ENCODE assay signal across 21 mouse cellular contexts in genomic region chr6:4723998-4724757, GRCm38 (mm10). TPM values are rescaled to one million over a fixed set of nuclear protein-coding genes. Genes with fewer than 3 reads are reported as not detected.
A peak's percentile ranks its signal among the peaks of the same experiment; 100 is the strongest.
DNase-seq lines count a peak whose midpoint lies in the region; ATAC-seq lines count a peak whose summit lies in the region.
"Had no signal": no experiment of that assay in that cellular context is flagged by ENCODE, and none has a peak within 500 bp of the region (broad histone marks: within the 10 kb centered on the region; RNA-seq: fewer than 3 reads in every experiment).

No protein-coding gene starts in this region.

- H3K27ac ChIP-seq in kidney, embryonic 16.5 days (ENCODE audit: low read length), result no peak overlapping the region
- H3K27ac ChIP-seq in hindbrain, embryonic 13.5 days, result peak overlapping the region; percentile 64
- no peak overlapping the region for H3K27ac ChIP-seq in limb, embryonic 12.5 days
- H3K27ac ChIP-seq: limb, embryonic 15.5 days had no signal

- no peaks in the 10 kb centered on the region for H3K9me3 ChIP-seq in kidney, embryonic 16.5 days (ENCODE audit: low read length)
- H3K9me3 ChIP-seq in hindbrain, embryonic 13.5 days, result no peaks in the 10 kb centered on the region
- no peaks in the 10 kb centered on the region for H3K9me3 ChIP-seq in limb, embryonic 12.5 days
- H3K9me3 ChIP-seq: heart, embryonic 12.5 days; limb, embryonic 15.5 days had no signal

- H3K9ac ChIP-seq in kidney, embryonic 16.5 days (replicated peaks; ENCODE audit: low read length), result no peak overlapping the region
- H3K9ac ChIP-seq in hindbrain, embryonic 13.5 days, result no peak overlapping the region
- H3K9ac ChIP-seq in limb, embryonic 12.5 days (replicated peaks), result no peak overlapping the region
- H3K9ac ChIP-seq: heart, embryonic 12.5 days; limb, embryonic 15.5 days; liver, postnatal 0 days had no signal

- H3K4me3 ChIP-seq in kidney, embryonic 16.5 days (ENCODE audit: low read length), result no peak overlapping the region
- no peak overlapping the region for H3K4me3 ChIP-seq in hindbrain, embryonic 13.5 days
- H3K4me3 ChIP-seq in limb, embryonic 12.5 days (replicated peaks), result 0 out of 2 replicates have a peak overlapping the region, but pooled peaks have one; percentile 7
- H3K4me3 ChIP-seq: heart, embryonic 12.5 days; limb, embryonic 15.5 days; myocyte had no signal

- DNase-seq in kidney, postnatal 4 days, result no peak
- peak; percentile 65 for DNase-seq in yolk sac, embryonic 10.5 days (ENCODE audit: low spot score)
- DNase-seq: adrenal gland, postnatal 36 days; cerebellum, adult 9-10 months; kidney, postnatal 14 days; layer of hippocampus, adult 9-11 months; liver, postnatal 0 days; lung, postnatal 14 days; thymus, adult 18-20 months had no signal

- no peak; the same call in 1 of the 2 replicates for ATAC-seq in kidney, embryonic 16.5 days (ENCODE audit: low FRiP score, low TSS enrichment)
- peak; percentile 78; the same call in 1 of the 2 replicates for ATAC-seq in hindbrain, embryonic 13.5 days (ENCODE audit: low FRiP score)
- ATAC-seq in limb, embryonic 12.5 days (ENCODE audit: insufficient number of reproducible peaks, insufficient read depth, low FRiP score, low TSS enrichment, low read depth), result no peak; the same call in 1 of the 2 replicates
- ATAC-seq in monocyte, adult 5-6 weeks (replicated peaks; ENCODE audit: insufficient number of reproducible peaks, low FRiP score, low TSS enrichment, poor library complexity, severe bottlenecking), result no peak
- no peak for ATAC-seq in cerebellum, adult (ENCODE audit: insufficient number of reproducible peaks, low FRiP score, low TSS enrichment)
- ATAC-seq: activated CD4-positive, CD25-positive, alpha-beta regulatory T cell, adult 4 months; forebrain, embryonic 16.5 days; intestine, embryonic 16.5 days; liver, postnatal 0 days; Patski had no signal

- 61% methylated on average over 15 of the region's 15 CpGs for WGBS in kidney, embryonic 16.5 days
- 38% methylated on average over 15 of the region's 15 CpGs for WGBS in hindbrain, embryonic 13.5 days
- WGBS in limb, embryonic 12.5 days, result 23% methylated on average over 15 of the region's 15 CpGs

- H3K27me3 ChIP-seq in kidney, embryonic 16.5 days (ENCODE audit: insufficient read depth, low read length), result no peaks in the 10 kb centered on the region
- no peaks in the 10 kb centered on the region for H3K27me3 ChIP-seq in hindbrain, embryonic 13.5 days
- H3K27me3 ChIP-seq in limb, embryonic 12.5 days, result no peaks in the 10 kb centered on the region
- H3K27me3 ChIP-seq: heart, embryonic 12.5 days; limb, embryonic 15.5 days had no signal

- no peaks in the 10 kb centered on the region for H3K36me3 ChIP-seq in kidney, embryonic 16.5 days (ENCODE audit: insufficient read depth, low read length)
- no peaks in the 10 kb centered on the region for H3K36me3 ChIP-seq in hindbrain, embryonic 13.5 days
- H3K36me3 ChIP-seq in limb, embryonic 12.5 days, result no peaks in the 10 kb centered on the region
- H3K36me3 ChIP-seq: heart, embryonic 12.5 days; limb, embryonic 15.5 days had no signal

- H3K4me1 ChIP-seq in kidney, embryonic 16.5 days (ENCODE audit: insufficient read depth, low read length), result no peaks in the 10 kb centered on the region
- H3K4me1 ChIP-seq in hindbrain, embryonic 13.5 days (replicated peaks), result peaks cover 29% of the 10 kb centered on the region
- peaks cover 17% of the 10 kb centered on the region for H3K4me1 ChIP-seq in limb, embryonic 12.5 days (replicated peaks)

- H3K4me2 ChIP-seq in kidney, embryonic 16.5 days (replicated peaks; ENCODE audit: low read depth, low read length), result 0 out of 2 replicates have a peak overlapping the region, but pooled peaks have one; percentile 2
- H3K4me2 ChIP-seq in hindbrain, embryonic 13.5 days, result peak overlapping the region; percentile 33
- H3K4me2 ChIP-seq in limb, embryonic 12.5 days, result peak overlapping the region; percentile 45
- H3K4me2 ChIP-seq: heart, embryonic 12.5 days; limb, embryonic 15.5 days had no signal

RNA-seq across cellular contexts. Expression of gene Sgce, which starts 22.8 kb away (rescaled TPM):
- 47.4 and 50.8 TPM in 2 replicates for polyA plus RNA-seq in kidney, embryonic 16.5 days (2015; fragmentation: Nextera tagmentation; extraction: Ambion mirVana)
- 64.4 and 64.6 TPM in 2 replicates for polyA plus RNA-seq in hindbrain, embryonic 13.5 days (2015; fragmentation: Nextera tagmentation; extraction: Ambion mirVana)
- polyA plus RNA-seq in limb, embryonic 12.5 days (2016; fragmentation: Nextera tagmentation; extraction: Ambion mirVana), result 57.5 TPM in 2 replicates
- total RNA-seq in monocyte, adult 5-6 weeks (2017), result 2.6 to 6.1 TPM (median 3.1 TPM) in 3 replicates

RNA-seq across cellular contexts. Expression of gene Peg10, which starts 22.9 kb away (rescaled TPM):
- polyA plus RNA-seq in kidney, embryonic 16.5 days (2015; fragmentation: Nextera tagmentation; extraction: Ambion mirVana), result 2.7 and 3.1 TPM in 2 replicates
- polyA plus RNA-seq in hindbrain, embryonic 13.5 days (2015; fragmentation: Nextera tagmentation; extraction: Ambion mirVana), result 7.3 and 9.0 TPM in 2 replicates
- 9.1 and 11.4 TPM in 2 replicates for polyA plus RNA-seq in limb, embryonic 12.5 days (2016; fragmentation: Nextera tagmentation; extraction: Ambion mirVana)
- 0.10 to 1.5 TPM (median 0.43 TPM) in 3 replicates for total RNA-seq in monocyte, adult 5-6 weeks (2017)
